Mouse (Mus musculus): ENCODE results near the gene 3110082I17Rik. TPM values are rescaled to one million over a fixed set of nuclear protein-coding genes. Genes with fewer than 3 reads are reported as not detected.

3110082I17Rik gene
- polyA plus RNA-seq (2012; rRNA removed; ENCODE audit: low replicate concordance): 5.3 and 5.8 TPM in 2 replicates

DNA sequence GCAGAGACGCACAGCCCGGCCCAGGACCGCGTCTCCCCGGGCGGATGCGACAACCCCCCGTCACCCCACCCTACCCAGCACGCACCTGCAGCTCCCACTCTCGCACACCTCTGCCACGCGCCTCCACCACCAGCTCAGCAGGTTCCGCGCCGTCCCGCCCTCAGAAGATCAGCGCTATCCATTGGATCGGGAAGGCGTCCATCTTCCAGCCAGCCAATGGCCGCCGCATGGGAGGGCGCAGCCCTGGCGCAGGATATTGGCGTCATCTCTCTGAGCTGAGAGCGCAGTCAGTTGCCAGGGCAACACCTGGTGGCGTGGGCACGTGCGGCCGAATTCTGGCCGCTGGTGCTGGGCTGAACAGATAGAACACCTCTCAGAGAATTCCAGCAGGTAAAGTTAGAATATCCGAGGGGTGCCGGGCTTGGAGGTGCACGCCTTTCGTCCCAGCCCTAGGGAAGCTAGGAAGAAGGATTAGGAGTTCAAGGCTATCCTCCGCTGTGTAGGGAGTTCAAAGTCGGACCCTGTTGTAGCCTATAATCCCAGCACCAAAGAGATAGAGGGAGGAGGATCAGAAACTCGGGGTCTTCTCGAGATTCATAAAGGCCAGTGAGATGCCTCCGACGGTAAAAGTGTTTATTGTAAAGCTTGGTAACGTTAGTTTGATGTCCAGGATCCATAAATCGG lies at the start of gene 3110082I17Rik:
TSS of gene 3110082I17Rik (minus strand) at position 144 of the 684 bp plus-strand sequence.

DNA sequence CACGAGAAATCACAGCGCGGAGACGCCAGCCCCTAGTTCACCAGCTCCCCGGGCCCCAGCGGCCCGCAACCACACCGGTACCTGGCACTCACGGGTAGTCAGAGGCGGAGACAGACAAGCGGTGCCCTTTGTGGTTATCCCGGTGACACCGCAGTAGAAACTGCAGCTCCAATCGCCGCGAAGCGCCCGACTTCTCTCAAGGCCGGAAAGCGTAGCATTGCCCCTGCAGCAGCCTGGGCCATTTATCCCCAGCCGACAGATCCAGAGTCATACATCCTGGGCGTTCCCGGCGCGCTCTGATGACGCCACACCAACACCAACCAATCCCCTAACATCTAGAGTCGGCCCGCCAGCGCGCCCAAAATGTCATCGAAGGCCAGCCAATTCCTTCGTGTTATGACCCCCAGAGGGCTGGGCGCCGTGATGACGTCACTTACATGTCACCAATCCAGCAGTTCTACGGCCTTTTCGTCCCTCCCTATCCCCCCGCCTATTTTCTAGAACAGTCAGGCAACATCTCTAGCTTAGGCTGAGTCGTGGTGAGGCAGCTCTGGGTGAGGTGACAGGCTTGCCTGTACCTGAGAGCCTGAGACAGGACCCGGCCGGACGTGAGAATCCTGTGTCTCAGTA lies 24.0 kb upstream of the 3110082I17Rik start, which contains the start of gene Zfand2a:
TSS of gene Zfand2a (minus strand) at position 365 of the 630 bp plus-strand sequence.

DNA sequence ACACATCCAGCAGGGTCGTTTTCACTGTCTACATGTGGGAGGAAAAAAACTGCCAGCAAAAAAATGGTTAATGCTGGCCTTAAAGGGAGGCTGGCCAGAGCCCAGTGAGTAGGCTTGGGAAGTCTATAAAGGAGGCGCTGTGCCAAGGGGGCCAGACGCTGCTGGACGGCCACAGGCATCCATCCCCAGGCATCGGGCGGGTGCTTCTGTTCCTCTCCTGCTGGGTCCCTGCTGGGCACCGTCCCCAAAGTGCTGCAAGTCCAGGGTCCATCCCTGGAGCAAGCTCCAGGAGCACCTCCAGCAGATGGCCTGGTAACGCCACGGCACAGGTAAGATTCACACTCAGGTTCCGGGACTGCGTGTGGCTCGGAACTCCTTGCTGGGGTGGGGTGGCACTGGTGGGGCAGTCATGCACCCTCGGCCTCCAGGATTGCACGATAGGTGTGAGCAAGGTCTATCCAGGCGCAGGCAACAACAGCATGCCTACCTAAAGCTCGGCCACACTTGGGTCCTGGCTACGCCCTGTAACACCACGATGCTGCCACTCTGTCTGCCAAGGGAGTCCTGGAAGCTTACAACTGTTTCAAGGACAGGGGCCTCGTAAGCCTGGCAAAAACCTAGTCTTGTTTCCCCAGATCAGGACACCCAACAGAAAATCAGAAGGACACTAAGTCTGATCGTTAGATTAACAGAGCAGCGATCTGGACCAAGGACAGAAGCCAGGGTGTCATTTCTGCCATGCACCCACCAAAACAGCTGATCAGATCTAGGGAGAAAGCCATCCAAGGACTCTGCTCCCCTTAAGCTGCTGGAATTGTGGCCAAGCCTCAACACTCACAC lies 37.1 kb downstream of the 3110082I17Rik start, which contains the start of gene Gper1:
TSS of gene Gper1 (plus strand) at position 126 of the 840 bp plus-strand sequence.

GRCm38 (mm10) chr5:139404801-139405401 lies 55.4 kb downstream of the 3110082I17Rik start, which contains the start of gene C130050O18Rik:
TSS of gene C130050O18Rik (plus strand) at chr5:139405280.

DNA sequence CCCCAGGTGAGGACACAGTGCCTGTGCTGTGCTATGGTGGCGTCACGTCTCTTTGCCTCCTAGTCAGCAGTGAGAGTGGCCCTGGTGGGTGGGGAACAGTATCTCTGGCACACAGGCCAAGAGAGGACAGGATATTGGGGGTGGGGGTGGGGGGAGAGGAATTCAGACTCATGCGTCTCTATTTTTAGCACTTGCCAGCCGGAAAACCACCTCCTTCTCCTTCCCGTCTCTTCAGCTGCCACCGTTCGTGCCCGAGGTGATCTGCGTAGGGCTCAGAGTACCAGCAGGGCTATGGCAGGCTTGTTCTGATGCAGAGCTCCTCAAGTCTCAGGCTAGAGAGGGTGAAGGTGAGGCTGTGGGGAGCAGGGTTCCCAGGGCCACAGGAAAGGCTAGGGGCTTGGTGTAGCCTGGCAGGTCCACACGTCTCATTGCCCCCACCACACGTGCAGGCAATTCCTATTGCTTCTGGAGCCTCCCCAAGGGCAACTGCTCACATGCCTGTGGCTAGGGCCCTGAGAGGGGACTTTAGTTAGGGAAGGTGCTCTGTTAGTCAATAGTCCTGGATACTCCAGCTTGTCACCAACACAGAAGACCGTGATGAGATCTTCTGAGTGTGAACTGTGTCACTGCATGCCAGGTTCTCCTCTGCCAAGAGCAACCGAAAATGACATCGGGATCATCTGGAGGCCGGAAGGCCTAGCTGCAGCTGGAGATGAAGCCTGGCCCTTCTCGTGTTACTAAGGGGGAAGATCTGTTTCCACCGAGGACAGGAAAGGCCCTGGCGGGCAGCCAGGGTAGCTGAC lies 82.7 kb downstream of the 3110082I17Rik start, which contains the start of gene Gpr146:
TSS of gene Gpr146 (plus strand) at position 230 of the 803 bp plus-strand sequence.

GRCm38 (mm10) chr5:139352317-139352716 lies 108.0 kb downstream of the 3110082I17Rik start, which contains the start of gene Cyp2w1:
TSS of gene Cyp2w1 (plus strand) at chr5:139352617.

GRCm38 (mm10) chr5:139351134-139351533 lies 109.2 kb downstream of the 3110082I17Rik start, which contains the start of gene Cox19:
TSS of gene Cox19 (minus strand) at chr5:139351418.

GRCm38 (mm10) chr5:139325395-139325966 lies 134.8 kb downstream of the 3110082I17Rik start, which contains the start of gene Adap1:
TSS of gene Adap1 (minus strand) at chr5:139325622.

Other genes with a start within 250 kb of the 3110082I17Rik start
- gene Get4, start 208.2 kb downstream of the 3110082I17Rik start, polyA plus RNA-seq (2012; rRNA removed; ENCODE audit: low replicate concordance): 87.8 and 252 TPM in 2 replicates
- gene Adap1, start 134.9 kb downstream of the 3110082I17Rik start, polyA plus RNA-seq (2012; rRNA removed; ENCODE audit: low replicate concordance): 68.9 and 279 TPM in 2 replicates
- gene Cox19, start 109.1 kb downstream of the 3110082I17Rik start, polyA plus RNA-seq (2012; rRNA removed; ENCODE audit: low replicate concordance): 109 and 165 TPM in 2 replicates
- gene Cyp2w1, start 107.9 kb downstream of the 3110082I17Rik start, polyA plus RNA-seq (2012; rRNA removed; ENCODE audit: low replicate concordance): 0.56 and 2.7 TPM in 2 replicates
- gene Gpr146, start 82.8 kb downstream of the 3110082I17Rik start, polyA plus RNA-seq (2012; rRNA removed; ENCODE audit: low replicate concordance): 3.5 and 4.3 TPM in 2 replicates
- 2.6 and 3.4 TPM in 2 replicates for gene C130050O18Rik, start 55.2 kb downstream of the 3110082I17Rik start, polyA plus RNA-seq (2012; rRNA removed; ENCODE audit: low replicate concordance)
- 1.3 and 2.0 TPM in 2 replicates for gene Gper1, start 37.4 kb downstream of the 3110082I17Rik start, polyA plus RNA-seq (2012; rRNA removed; ENCODE audit: low replicate concordance)
- gene Zfand2a, start 24.0 kb upstream of the 3110082I17Rik start, polyA plus RNA-seq (2012; rRNA removed; ENCODE audit: low replicate concordance): 6.3 and 7.6 TPM in 2 replicates
- gene Uncx, start 83.0 kb upstream of the 3110082I17Rik start, polyA plus RNA-seq (2012; rRNA removed; ENCODE audit: low replicate concordance): not detected in 2 replicates

Data from duodenum, adult 2 months (tissue).